Mouse (Mus musculus) left cerebral cortex, postnatal 36 days (tissue): ENCODE measurements around the gene Myo5a. TPM values are rescaled to one million over a fixed set of nuclear protein-coding genes. Genes with fewer than 3 reads are reported as not detected.

Experiments
- DNase-seq, 2 experiments: peaks; one replicate each; pipeline ENCODE4 v3.0.0; 2021 to 2022; ENCODE audit warnings: low spot score in 2 of 2, mixed read lengths in 1 of 2
- intact Hi-C: fragments of 180-260 bp; cut with DNase I; formaldehyde crosslinking; loops from one replicate; pipeline ENCODE4 v1.15.1; 2025
- total RNA-seq, 2 experiments: library from RNA; stranded (reverse); gene quantifications; 2 replicates each; pipeline ENCODE4 v1.2.3; 2021

Myo5a gene
- total RNA-seq: 100 to 1,000 TPM; 297 to 304 TPM

GRCm38 (mm10) chr9:75070457-75071028, at the start of gene Myo5a:
Myo5a (plus strand) TSS chr9:75071015.
- intact Hi-C loops: loop anchor here (5.0 kb wide), 1 partner anchor 127 kb away; no protein-coding TSS in a partner anchor
- no peak for DNase-seq

GRCm38 (mm10) chr9:75022546-75022945, 48.3 kb upstream of the Myo5a start:
- no peak for DNase-seq
- intact Hi-C loops: no loop called here

GRCm38 (mm10) chr9:75023150-75023894, 47.5 kb upstream of the Myo5a start:
- no peak for DNase-seq
- intact Hi-C loops: no loop called here

GRCm38 (mm10) chr9:75024089-75024488, 46.7 kb upstream of the Myo5a start:
- intact Hi-C loops: no loop called here
- DNase-seq: no peak

- no peak for DNase-seq
- intact Hi-C loops: no loop called here
These were observed 45.1 kb upstream of the Myo5a start for GRCm38 (mm10) chr9:75025689-75026088.

GRCm38 (mm10) chr9:75032408-75032807, 38.4 kb upstream of the Myo5a start:
- DNase-seq: no peak
- intact Hi-C loops: loop anchor here (5.0 kb wide), 1 partner anchor 125 kb away; no protein-coding TSS in a partner anchor

GRCm38 (mm10) chr9:75033141-75033540, 37.7 kb upstream of the Myo5a start:
- intact Hi-C loops: loop anchor here (5.0 kb wide), 1 partner anchor 126 kb away; no protein-coding TSS in a partner anchor
- no peak for DNase-seq

GRCm38 (mm10) chr9:75034691-75035090, 36.1 kb upstream of the Myo5a start:
- intact Hi-C loops: loop anchor here (5.0 kb wide), 1 partner anchor 127 kb away; no protein-coding TSS in a partner anchor
- DNase-seq: no peak

GRCm38 (mm10) chr9:75035944-75036343, 34.9 kb upstream of the Myo5a start:
- no peak for DNase-seq
- intact Hi-C loops: no loop called here

GRCm38 (mm10) chr9:75037451-75038356, 33.1 kb upstream of the Myo5a start, which contains the start of gene Arpp19:
Arpp19 (plus strand) TSS chr9:75037614.
- intact Hi-C loops: no loop called here
- DNase-seq: peak; percentile 86 to 87

GRCm38 (mm10) chr9:75038357-75038688, 32.5 kb upstream of the Myo5a start:
- no peak for DNase-seq
- intact Hi-C loops: no loop called here

GRCm38 (mm10) chr9:75040566-75040965, 30.2 kb upstream of the Myo5a start:
- DNase-seq: no peak
- intact Hi-C loops: no loop called here

GRCm38 (mm10) chr9:75041840-75042525, 28.8 kb upstream of the Myo5a start:
- no peak for DNase-seq
- intact Hi-C loops: no loop called here

- intact Hi-C loops: no loop called here
- no peak for DNase-seq
These were observed 27.6 kb upstream of the Myo5a start for GRCm38 (mm10) chr9:75043191-75043590.

GRCm38 (mm10) chr9:75047079-75047478, 23.7 kb upstream of the Myo5a start:
- intact Hi-C loops: no loop called here
- no peak for DNase-seq

GRCm38 (mm10) chr9:75049100-75049499, 21.7 kb upstream of the Myo5a start:
- intact Hi-C loops: no loop called here
- no peak for DNase-seq

GRCm38 (mm10) chr9:75050003-75050402, 20.8 kb upstream of the Myo5a start:
- intact Hi-C loops: loop anchor here (2.0 kb wide), 1 partner anchor 213 kb away; no protein-coding TSS in a partner anchor
- peak; percentile 72 to 82 for DNase-seq

- intact Hi-C loops: loop anchor here (2.0 kb wide), 1 partner anchor 211 kb away; no protein-coding TSS in a partner anchor
- no peak for DNase-seq
These were observed 19.0 kb upstream of the Myo5a start for GRCm38 (mm10) chr9:75051841-75052240.

GRCm38 (mm10) chr9:75055046-75055445, 15.8 kb upstream of the Myo5a start:
- DNase-seq: no peak
- intact Hi-C loops: no loop called here
